Mouse (Mus musculus) E14TG2a.4 (cell line): Measurements from ENCODE around the gene Lama5.

Experiments
- CTCF ChIP-seq: conservative IDR thresholded peaks from 2 replicates; pipeline ENCODE4 v1.5.1; 2014; ENCODE audit warnings: low read length
- POU5F1 ChIP-seq: IDR thresholded peaks from 2 replicates; pipeline ENCODE4 v1.6.1; 2014; ENCODE audit warnings: low read length, borderline replicate concordance

GRCm38 (mm10) chr2:180215011-180215461 is 10.6 kb downstream of the Lama5 start:
- TF ChIP-seq CTCF (no peak), POU5F1 (no peak)
